Mouse (Mus musculus) embryonic facial prominence, embryonic 11.5 days (tissue): ENCODE data around the gene Ifna1. TPM values are rescaled to one million over a fixed set of nuclear protein-coding genes. Genes with fewer than 3 reads are reported as not detected.

Experiments used
- ATAC-seq: fragments of 200-750 bp; cut with Nextera tagmentation; replicated peaks from 2 replicates; pipeline ENCODE4 v1.8.0; 2017; ENCODE audit warnings: low read depth; ENCODE audit not compliant: insufficient number of reproducible peaks, low FRiP score, low TSS enrichment
- DNase-seq: peaks from one replicate; pipeline ENCODE4 v3.0.0-alpha.2; 2015; ENCODE audit warnings: low spot score
- H3K27ac ChIP-seq: fragments of 300-500 bp; sonication (generic); replicated peaks from 2 replicates; pipeline ENCODE4 v1.5.1; 2014; ENCODE audit warnings: mild to moderate bottlenecking, low read depth, low read length, control low read depth
- H3K27me3 ChIP-seq: fragments of 300-500 bp; sonication (generic); 2 replicates; pipeline ENCODE4 v1.6.1; 2014; ENCODE audit warnings: mild to moderate bottlenecking, low read length, moderate library complexity, mixed read lengths; ENCODE audit not compliant: control insufficient read depth, insufficient read depth
- H3K36me3 ChIP-seq: fragments of 300-500 bp; sonication (generic); replicated peaks from 2 replicates; pipeline ENCODE4 v1.6.1; 2014; ENCODE audit warnings: low read depth, mild to moderate bottlenecking, low read length, moderate library complexity, mixed read lengths; ENCODE audit not compliant: control insufficient read depth, insufficient read depth
- H3K4me1 ChIP-seq: fragments of 300-500 bp; sonication (generic); 2 replicates; pipeline ENCODE4 v1.6.1; 2014; ENCODE audit warnings: low read length, mixed read lengths; ENCODE audit not compliant: control insufficient read depth, insufficient read depth
- H3K4me2 ChIP-seq: fragments of 300-500 bp; sonication (generic); 2 replicates; pipeline ENCODE4 v1.6.1; 2014; ENCODE audit warnings: low read depth, mild to moderate bottlenecking, control low read depth, low read length, moderate library complexity
- H3K4me3 ChIP-seq: fragments of 300-500 bp; sonication (generic); 2 replicates; pipeline ENCODE4 v1.5.1; 2014; ENCODE audit warnings: low read depth, low read length, control low read depth
- H3K9ac ChIP-seq: fragments of 300-500 bp; sonication (generic); replicated peaks from 2 replicates; pipeline ENCODE4 v1.6.1; 2014; ENCODE audit warnings: mild to moderate bottlenecking, control low read depth, low read length
- H3K9me3 ChIP-seq: fragments of 300-500 bp; sonication (generic); replicated peaks from 2 replicates; pipeline ENCODE4 v1.6.1; 2016; ENCODE audit warnings: mild to moderate bottlenecking, low read length, inconsistent platforms, mixed read lengths; ENCODE audit not compliant: control insufficient read depth
- WGBS: fragments of 180-500 bp; shearing (Covaris S2); extraction: QIAGEN DNeasy Blood & Tissue Kit; methylation state at CpG from one replicate; pipeline ENCODE4 v1.1.7; 2014; 5-methylcytosine and 5-hydroxymethylcytosine counted together
- polyA plus RNA-seq: library from polyadenylated mRNA; unstranded; fragments of >200 nt; fragmentation: Nextera tagmentation; extraction: Ambion mirVana; gene quantifications from 2 replicates; pipeline ENCODE4 v1.2.1, GENCODE M21; 2014

Gene Ifna1
- polyA plus RNA-seq, 1 experiment from 2014 or later, result not detected

GRCm38 (mm10) chr4:88876520-88876919, 26.6 kb downstream of the Ifna1 start:
- DNase-seq (no peak), ATAC-seq (no peak)
- no peaks in the 10 kb centered on the region for H3K9me3 ChIP-seq
- H3K27ac ChIP-seq, result no peak overlapping the region
- no peaks in the 10 kb centered on the region for H3K4me1 ChIP-seq
- no peak overlapping the region for H3K9ac ChIP-seq
- 78% methylated on average over 4 of the region's 4 CpGs for WGBS
- H3K36me3 ChIP-seq, result no peaks in the 10 kb centered on the region
- H3K4me3 ChIP-seq, result no peak overlapping the region
- no peak overlapping the region for H3K4me2 ChIP-seq
- no peaks in the 10 kb centered on the region for H3K27me3 ChIP-seq

DNA sequence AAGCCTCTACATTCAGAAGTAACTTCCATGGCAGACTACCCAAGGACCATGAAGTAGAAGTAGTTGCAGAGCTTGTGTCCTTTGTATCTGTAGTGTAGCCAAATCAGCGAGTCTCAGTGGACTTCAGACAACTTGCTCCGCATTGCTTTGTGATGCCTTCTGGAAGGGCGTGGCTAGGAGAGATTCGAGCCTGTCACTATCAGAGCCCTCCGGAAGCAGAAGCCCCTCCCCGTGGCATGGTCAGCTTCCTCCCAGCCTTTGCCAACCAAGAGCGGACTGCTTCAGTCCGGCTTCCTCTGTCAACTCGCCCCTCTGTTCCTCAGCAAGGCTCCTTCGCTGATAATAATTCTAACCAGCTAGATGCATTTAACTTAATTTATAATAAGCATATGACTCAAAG, 28.4 kb downstream of the Ifna1 start:
- no peak overlapping the region for H3K4me2 ChIP-seq
- no peaks in the 10 kb centered on the region for H3K4me1 ChIP-seq
- no peak overlapping the region for H3K4me3 ChIP-seq
- ATAC-seq, result no peak
- no peaks in the 10 kb centered on the region for H3K36me3 ChIP-seq
- no peaks in the 10 kb centered on the region for H3K9me3 ChIP-seq
- H3K9ac ChIP-seq, result no peak overlapping the region
- DNase-seq, result no peak
- no peaks in the 10 kb centered on the region for H3K27me3 ChIP-seq
- H3K27ac ChIP-seq, result no peak overlapping the region
- WGBS, result 36% methylated on average over 10 of the region's 10 CpGs

DNA sequence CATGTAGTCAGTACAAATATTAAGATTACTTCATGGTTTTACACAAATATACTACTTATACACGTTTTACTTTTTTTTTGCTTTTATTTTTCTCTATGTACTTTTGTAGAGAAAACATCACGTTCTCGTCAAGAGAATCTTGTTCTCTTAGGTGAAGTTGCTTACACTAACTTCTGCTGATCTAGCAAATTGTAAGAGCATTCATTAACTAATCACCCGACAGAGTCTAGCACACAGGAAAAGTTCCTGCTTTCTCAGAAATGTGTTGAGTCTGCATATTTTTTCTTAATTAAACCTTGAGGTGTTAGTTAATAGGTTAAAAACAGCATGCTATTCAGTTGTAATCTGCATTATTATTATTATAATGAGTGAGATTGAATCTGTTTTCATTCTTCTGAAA, 28.9 kb downstream of the Ifna1 start:
- H3K27me3 ChIP-seq, result no peaks in the 10 kb centered on the region
- no peaks in the 10 kb centered on the region for H3K36me3 ChIP-seq
- DNase-seq, result no peak
- H3K4me1 ChIP-seq, result no peaks in the 10 kb centered on the region
- no peak overlapping the region for H3K9ac ChIP-seq
- no peak overlapping the region for H3K27ac ChIP-seq
- 77% methylated on average over 4 of the region's 4 CpGs for WGBS
- H3K4me3 ChIP-seq, result no peak overlapping the region
- no peak overlapping the region for H3K4me2 ChIP-seq
- ATAC-seq, result no peak
- H3K9me3 ChIP-seq, result no peaks in the 10 kb centered on the region

DNA sequence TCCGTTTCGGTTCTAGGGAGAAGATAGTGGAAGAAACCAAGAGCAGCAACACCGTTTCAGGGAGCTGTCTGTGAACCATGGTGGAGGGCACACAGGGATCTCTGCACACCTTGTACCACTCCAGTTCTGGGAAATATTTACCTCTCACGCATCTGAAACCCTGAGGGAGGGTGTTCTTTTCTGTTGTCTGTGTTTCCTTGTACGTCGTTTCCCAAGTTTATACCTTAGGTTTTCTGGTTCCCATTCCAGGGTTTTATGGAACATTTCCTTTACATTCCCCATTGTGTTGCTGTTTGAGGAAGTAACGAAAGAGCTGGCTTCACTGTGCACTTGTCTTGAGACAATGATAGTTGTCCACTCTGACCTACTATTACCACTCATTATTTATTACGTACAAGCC, 30.2 kb downstream of the Ifna1 start, which contains the start of gene Ifne:
Gene Ifne, minus strand, starts transcription at position 101 of the 400 bp plus-strand sequence.
- Histone ChIP-seq H3K27ac (no peak within 1 kb of the TSS), H3K4me2 (no peak within 1 kb of the TSS), H3K27me3 (no peaks in the 10 kb centered on the region), H3K9me3 (no peaks in the 10 kb centered on the region), H3K36me3 (no peaks in the 10 kb centered on the region), H3K4me3 (no peak within 1 kb of the TSS), H3K4me1 (no peaks in the 10 kb centered on the region), H3K9ac (no peak within 1 kb of the TSS)
- DNase-seq (no peak), ATAC-seq (no peak)
- WGBS, result 88% methylated on average over 8 of the region's 8 CpGs

- Histone ChIP-seq H3K27me3 (no peaks in the 10 kb centered on the region), H3K4me2 (no peak overlapping the region), H3K4me1 (no peaks in the 10 kb centered on the region), H3K36me3 (no peaks in the 10 kb centered on the region), H3K9ac (no peak overlapping the region), H3K9me3 (no peaks in the 10 kb centered on the region), H3K27ac (no peak overlapping the region), H3K4me3 (no peak overlapping the region)
- DNase-seq, result no peak
- no peak for ATAC-seq
Observed at GRCm38 (mm10) chr4:88888236-88888635, 38.3 kb downstream of the Ifna1 start.

DNA sequence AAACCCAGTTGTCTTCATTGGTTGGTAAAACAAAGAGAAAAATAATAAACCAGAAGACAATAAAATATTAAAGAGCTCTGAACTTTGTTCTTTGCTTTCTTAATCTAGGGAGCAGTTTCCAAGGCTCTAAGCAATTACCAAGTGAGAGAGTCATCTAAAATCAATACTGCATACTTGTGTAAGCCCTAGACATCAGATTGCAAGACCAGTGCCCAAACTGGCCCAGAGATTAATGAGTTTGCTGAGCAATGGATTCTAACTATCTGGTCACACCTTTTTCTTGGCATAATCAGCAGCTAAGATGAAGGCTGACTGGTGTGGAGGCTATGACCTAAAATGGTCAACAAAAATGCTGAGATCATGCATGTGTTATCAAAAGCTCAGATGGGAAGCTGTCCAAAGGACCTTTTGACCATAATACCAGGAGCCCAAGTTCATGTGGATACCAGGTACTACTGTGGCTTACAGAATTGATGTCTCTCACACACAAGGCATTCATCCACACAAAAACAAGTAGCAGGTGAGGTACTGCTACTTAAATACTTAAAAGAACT, 43.4 kb downstream of the Ifna1 start:
- Histone ChIP-seq H3K9me3 (no peaks in the 10 kb centered on the region), H3K4me2 (no peak overlapping the region), H3K4me3 (no peak overlapping the region), H3K36me3 (no peaks in the 10 kb centered on the region), H3K27me3 (no peaks in the 10 kb centered on the region), H3K9ac (no peak overlapping the region), H3K4me1 (no peaks in the 10 kb centered on the region), H3K27ac (no peak overlapping the region)
- DNase-seq, result no peak
- no peak for ATAC-seq

Other genes with a start within 250 kb of the Ifna1 start
- gene Ifna12, start 246.7 kb upstream of the Ifna1 start, polyA plus RNA-seq, result not detected in 2 replicates
- gene C87499, start 215.7 kb upstream of the Ifna1 start, polyA plus RNA-seq, result not detected in 2 replicates
- 0.26 TPM in 1 of 2 replicates, not detected in the other for gene Ifna13, start 205.6 kb upstream of the Ifna1 start, polyA plus RNA-seq
- not detected in 2 replicates for gene Ifna16, start 173.2 kb upstream of the Ifna1 start, polyA plus RNA-seq
- gene Ifna2, start 166.2 kb upstream of the Ifna1 start, polyA plus RNA-seq, result not detected in 2 replicates
- not detected in 2 replicates for gene Ifnab, start 158.7 kb upstream of the Ifna1 start, polyA plus RNA-seq
- gene Gm26566, start 128.3 kb upstream of the Ifna1 start, polyA plus RNA-seq, result 1.6 and 1.7 TPM in 2 replicates
- 162 and 180 TPM in 2 replicates for gene Klhl9, start 127.6 kb upstream of the Ifna1 start, polyA plus RNA-seq
- gene Gm13271, start 95.2 kb upstream of the Ifna1 start, polyA plus RNA-seq, result not detected in 2 replicates
- 0.20 and 0.28 TPM in 2 replicates for gene Gm13283, start 90.0 kb upstream of the Ifna1 start, polyA plus RNA-seq
- 0.22 TPM in 1 of 2 replicates, not detected in the other for gene Gm13290, start 76.3 kb upstream of the Ifna1 start, polyA plus RNA-seq
- gene Gm13289, start 73.2 kb upstream of the Ifna1 start, polyA plus RNA-seq, result not detected in 2 replicates
- gene Gm13272, start 70.2 kb upstream of the Ifna1 start, polyA plus RNA-seq, result not detected in 2 replicates
- gene Ifnz, start 68.0 kb upstream of the Ifna1 start, polyA plus RNA-seq, result 0.28 TPM in 1 of 2 replicates, not detected in the other
- gene Gm13276, start 64.4 kb upstream of the Ifna1 start, polyA plus RNA-seq, result not detected in 2 replicates
- not detected in 2 replicates for gene Gm13277, start 61.5 kb upstream of the Ifna1 start, polyA plus RNA-seq
- not detected in 2 replicates for gene Gm13278, start 58.5 kb upstream of the Ifna1 start, polyA plus RNA-seq
- gene Gm13275, start 55.6 kb upstream of the Ifna1 start, polyA plus RNA-seq, result not detected in 2 replicates
- gene Gm13279, start 52.7 kb upstream of the Ifna1 start, polyA plus RNA-seq, result not detected in 2 replicates
- 0.86 and 1.2 TPM in 2 replicates for gene Gm13285, start 50.4 kb upstream of the Ifna1 start, polyA plus RNA-seq
- gene Gm13287, start 46.8 kb upstream of the Ifna1 start, polyA plus RNA-seq, result not detected in 2 replicates
- not detected in 2 replicates for gene Gm13288, start 44.6 kb upstream of the Ifna1 start, polyA plus RNA-seq
- not detected in 2 replicates for gene Ifna7, start 33.9 kb upstream of the Ifna1 start, polyA plus RNA-seq
- gene Ifna11, start 30.1 kb upstream of the Ifna1 start, polyA plus RNA-seq, result not detected in 2 replicates
- not detected in 2 replicates for gene Ifna6, start 22.7 kb upstream of the Ifna1 start, polyA plus RNA-seq
- not detected in 2 replicates for gene Ifna5, start 14.6 kb upstream of the Ifna1 start, polyA plus RNA-seq
- gene Ifna4, start 8.2 kb upstream of the Ifna1 start, polyA plus RNA-seq, result not detected in 2 replicates
- not detected in 2 replicates for gene Ifne, start 30.1 kb downstream of the Ifna1 start, polyA plus RNA-seq